Mouse (Mus musculus): ENCODE measurements around the gene Dcun1d4.

The Dcun1d4 gene

GRCm38 (mm10) chr5:73601361-73601763 lies 120.6 kb downstream of the Dcun1d4 start:
- DNase-seq: peak; percentile 19

DNA sequence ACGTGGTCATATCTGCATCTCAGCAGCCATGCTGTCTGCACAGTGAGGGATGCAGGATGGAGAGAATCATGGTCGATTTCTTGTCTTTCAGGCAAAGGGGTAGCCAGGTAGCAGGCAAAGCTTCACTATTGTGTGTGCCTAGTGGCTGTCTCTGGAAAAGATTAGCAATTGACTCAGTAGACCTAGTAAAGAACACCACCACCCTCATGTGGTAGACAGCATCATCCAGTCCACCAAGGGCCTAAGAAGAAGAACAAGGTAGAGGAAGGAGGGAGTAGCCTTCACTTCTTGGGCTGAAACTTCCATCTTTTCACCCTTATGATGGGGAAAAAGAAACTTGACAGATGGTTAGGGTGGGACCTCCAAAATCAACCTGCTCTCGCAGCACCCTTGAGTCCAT lies 122.1 kb downstream of the Dcun1d4 start:
- no peak for DNase-seq

DNA sequence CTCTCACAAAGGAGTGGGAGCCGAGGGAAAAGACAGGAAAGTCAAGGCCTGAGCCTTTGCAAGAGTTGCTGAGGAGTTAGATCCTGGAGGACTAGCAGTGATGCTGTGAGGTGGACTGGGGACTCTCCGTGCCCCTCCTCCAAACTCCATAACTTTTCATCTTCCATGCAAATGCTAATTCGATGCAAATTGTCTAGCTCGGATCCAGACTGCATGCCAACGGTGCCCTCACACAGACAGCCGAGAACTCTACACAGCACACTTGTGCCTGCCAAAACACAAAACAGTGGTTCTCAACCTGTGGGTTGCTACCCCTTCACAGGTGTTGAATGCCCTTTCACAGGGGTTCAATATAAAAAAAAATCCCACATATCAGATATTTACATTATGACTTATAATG lies 123.7 kb downstream of the Dcun1d4 start:
- no peak for DNase-seq

DNA sequence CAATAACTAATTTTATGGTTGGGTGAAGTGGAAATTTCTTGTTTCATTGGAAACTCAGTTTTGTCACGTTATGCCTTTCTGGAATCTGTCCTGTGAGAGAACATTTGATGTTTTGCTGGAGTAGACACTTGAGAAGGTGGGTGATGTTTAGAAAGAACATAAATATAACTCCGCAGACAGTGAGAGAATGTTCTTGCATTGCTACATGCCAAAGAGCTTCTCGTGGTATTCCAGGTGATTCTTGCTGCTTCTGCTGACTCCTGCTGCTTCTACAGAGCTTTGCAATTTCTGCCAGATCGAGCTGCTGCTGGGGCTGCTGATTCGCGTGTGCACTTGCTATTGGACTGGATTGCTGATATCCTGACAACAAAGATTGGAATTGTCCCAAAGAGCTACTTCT lies 124.2 kb downstream of the Dcun1d4 start:
- no peak for DNase-seq

All from right cerebral cortex, postnatal 4 days (tissue).